Mouse (Mus musculus) C2C12 (cell line): ENCODE measurements around the gene Aqp6.

ENCODE experiments used
- CEBPB ChIP-seq: IDR thresholded peaks from one replicate; pipeline ENCODE4 v1.6.1; 2011; ENCODE audit warnings: low read depth, mild to moderate bottlenecking, control low read depth, moderate library complexity
- CTCF ChIP-seq: IDR thresholded peaks from one replicate; pipeline ENCODE4 v1.5.1; 2011; ENCODE audit not compliant: control insufficient read depth, insufficient read depth, insufficient read length
- FOSL1 ChIP-seq: IDR thresholded peaks from one replicate; pipeline ENCODE4 v1.8.0; 2011; ENCODE audit warnings: mild to moderate bottlenecking, low read length; ENCODE audit not compliant: poor library complexity, insufficient read depth, severe bottlenecking
- MAX ChIP-seq: IDR thresholded peaks from one replicate; pipeline ENCODE4 v1.6.1; 2011; ENCODE audit warnings: mild to moderate bottlenecking, control low read depth
- MYOD1 ChIP-seq: IDR thresholded peaks from one replicate; pipeline ENCODE4 v1.6.1; 2011; ENCODE audit warnings: low read depth; ENCODE audit not compliant: control insufficient read depth, insufficient read length
- MYOG ChIP-seq: IDR thresholded peaks from one replicate; pipeline ENCODE4 v1.6.1; 2011; ENCODE audit not compliant: control insufficient read depth, insufficient read length; ENCODE audit errors: extremely low read depth
- USF1 ChIP-seq: IDR thresholded peaks from one replicate; pipeline ENCODE4 v1.6.1; 2011; ENCODE audit warnings: low read depth, mild to moderate bottlenecking, control low read depth, moderate library complexity

DNA sequence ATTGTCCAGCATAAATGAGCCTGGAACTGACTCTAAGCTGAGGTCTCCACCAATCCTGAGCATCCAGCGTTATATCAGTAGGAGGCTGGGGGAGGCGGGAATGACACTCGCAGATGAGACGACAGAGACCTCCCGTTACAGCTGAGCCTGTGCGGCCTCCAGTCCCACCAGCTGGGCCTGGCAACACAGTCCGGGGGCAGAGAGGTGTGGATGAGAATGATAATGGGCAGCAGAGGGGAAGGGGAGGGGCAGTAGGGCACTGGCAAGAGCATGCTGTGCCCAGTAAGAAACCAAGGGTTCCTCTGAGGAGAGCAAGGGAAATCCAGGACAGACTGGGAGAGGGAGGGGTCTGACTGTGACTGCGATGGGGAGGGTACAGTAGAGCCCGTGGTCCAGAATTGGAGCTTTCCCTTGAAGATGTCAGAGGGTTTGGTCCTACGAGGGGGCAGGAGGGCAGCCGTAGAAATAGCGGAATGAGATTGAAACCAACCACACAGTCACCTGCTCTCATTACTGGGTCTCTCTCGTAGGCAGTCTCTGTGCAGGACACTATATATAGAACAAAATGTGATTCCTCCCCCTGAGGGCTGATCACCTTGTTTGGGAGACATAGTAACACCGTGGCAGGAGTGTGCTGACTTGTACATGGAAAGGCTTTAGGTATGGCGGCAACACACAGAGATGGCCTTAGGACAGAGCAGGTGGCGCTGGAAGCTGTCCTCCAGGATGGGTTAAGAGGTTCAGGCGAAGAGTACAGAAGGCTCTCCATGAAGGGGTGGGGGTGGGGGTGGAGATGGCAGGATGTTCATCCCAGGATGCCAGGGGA, 1.7 kb upstream of the Aqp6 start:
- TF ChIP-seq MYOG (no peak), CTCF (no peak), FOSL1 (no peak), USF1 (no peak), MAX (no peak), MYOD1 (no peak), CEBPB (no peak)
